Mouse (Mus musculus) liver, embryonic 15.5 days (tissue): ENCODE measurements around the gene Cluap1. TPM values are rescaled to one million over a fixed set of nuclear protein-coding genes. Genes with fewer than 3 reads are reported as not detected.

Experiments used
- ATAC-seq: fragments of 200-750 bp; cut with Nextera tagmentation; 2 replicates; pipeline ENCODE4 v1.8.0; 2017; ENCODE audit warnings: moderate number of reproducible peaks, mild to moderate bottlenecking, moderate library complexity; ENCODE audit not compliant: insufficient read depth
- H3K27ac ChIP-seq: fragments of 300-500 bp; sonication (generic); replicated peaks from 2 replicates; pipeline ENCODE4 v1.5.1; 2015; ENCODE audit warnings: mild to moderate bottlenecking, inconsistent platforms
- H3K27me3 ChIP-seq: fragments of 300-500 bp; sonication (generic); 2 replicates; pipeline ENCODE4 v1.6.1; 2015; ENCODE audit warnings: mild to moderate bottlenecking, inconsistent platforms
- H3K36me3 ChIP-seq: fragments of 300-500 bp; sonication (generic); replicated peaks from 2 replicates; pipeline ENCODE4 v1.6.1; 2015; ENCODE audit warnings: moderate library complexity, mild to moderate bottlenecking, inconsistent platforms
- H3K4me1 ChIP-seq: fragments of 300-500 bp; sonication (generic); replicated peaks from 2 replicates; pipeline ENCODE4 v1.6.1; 2015; ENCODE audit warnings: inconsistent platforms
- H3K4me2 ChIP-seq: fragments of 300-500 bp; sonication (generic); 2 replicates; pipeline ENCODE4 v1.6.1; 2015; ENCODE audit warnings: moderate library complexity, mild to moderate bottlenecking, inconsistent platforms
- H3K4me3 ChIP-seq: fragments of 300-500 bp; sonication (generic); replicated peaks from 2 replicates; pipeline ENCODE4 v1.5.1; 2015; ENCODE audit warnings: mild to moderate bottlenecking, inconsistent platforms
- H3K9ac ChIP-seq: fragments of 300-500 bp; sonication (generic); 2 replicates; pipeline ENCODE4 v1.6.1; 2015; ENCODE audit warnings: moderate library complexity, mild to moderate bottlenecking, inconsistent platforms
- H3K9me3 ChIP-seq: fragments of 300-500 bp; sonication (generic); replicated peaks from 2 replicates; pipeline ENCODE4 v1.6.1; 2016; ENCODE audit warnings: inconsistent platforms
- whole genome bisulfite sequencing: fragments of 180-500 bp; shearing (Covaris S2); methylation state at CpG from one replicate; pipeline ENCODE4 v1.1.7; 2015; ENCODE audit warnings: mixed read lengths; ENCODE audit not compliant: insufficient replicate concordance; 5-methylcytosine and 5-hydroxymethylcytosine counted together
- polyA plus RNA-seq: library from polyadenylated mRNA; unstranded; fragments of >200 nt; fragmentation: Nextera tagmentation; extraction: Ambion mirVana; gene quantifications from 2 replicates; pipeline ENCODE4 v1.2.1, GENCODE M21; 2015

The Cluap1 gene
- polyA plus RNA-seq, 1 experiment from 2014 or later, result 6.4 TPM

- no peaks in the 10 kb centered on the region for H3K9me3 ChIP-seq
- ATAC-seq, result peak; percentile 60
- WGBS, result 18% methylated on average over 9 of the region's 9 CpGs
- H3K4me1 ChIP-seq, result peaks cover 22% of the 10 kb centered on the region
- no peaks in the 10 kb centered on the region for H3K27me3 ChIP-seq
- peak overlapping the region; percentile 21 for H3K4me2 ChIP-seq
- peak overlapping the region; percentile 2; the same call in 1 of the 2 replicates for H3K4me3 ChIP-seq
- H3K36me3 ChIP-seq, result peaks cover 38% of the 10 kb centered on the region
- H3K27ac ChIP-seq, result peak overlapping the region; percentile 35
- no peak overlapping the region for H3K9ac ChIP-seq
Measured at GRCm38 (mm10) chr16:3895173-3895792, 13.3 kb upstream of the Cluap1 start.

GRCm38 (mm10) chr16:3896046-3896445 lies 12.6 kb upstream of the Cluap1 start:
- Histone ChIP-seq H3K4me3 (no peak overlapping the region), H3K27me3 (no peaks in the 10 kb centered on the region), H3K27ac (no peak overlapping the region), H3K4me2 (no peak overlapping the region), H3K9ac (no peak overlapping the region), H3K9me3 (no peaks in the 10 kb centered on the region), H3K36me3 (peaks cover 46% of the 10 kb centered on the region), H3K4me1 (peaks cover 22% of the 10 kb centered on the region)
- 70% methylated on average over 6 of the region's 6 CpGs for WGBS
- no peak for ATAC-seq

DNA sequence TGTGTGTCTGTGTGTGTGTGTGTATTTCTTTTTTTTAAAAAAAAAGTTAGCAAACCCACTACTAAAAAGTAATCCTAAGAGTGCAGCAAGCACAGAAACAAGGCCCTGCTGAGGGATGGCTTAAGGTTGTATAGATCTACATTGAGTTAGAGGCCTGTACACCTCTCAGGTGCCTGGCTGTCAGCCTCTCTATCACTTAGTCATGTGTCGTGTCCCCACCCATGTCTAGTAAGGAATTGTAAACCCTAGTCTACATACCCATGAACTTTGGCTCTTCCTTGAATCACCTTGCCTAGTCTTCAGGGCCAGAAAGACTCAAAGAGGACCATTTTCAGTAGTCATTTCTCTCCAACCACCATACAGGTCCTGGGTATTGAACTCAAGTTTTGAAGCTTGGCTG lies 12.0 kb upstream of the Cluap1 start:
- peaks cover 51% of the 10 kb centered on the region for H3K36me3 ChIP-seq

GRCm38 (mm10) chr16:3907471-3907870 lies 1.1 kb upstream of the Cluap1 start:
- ATAC-seq, result no peak
- H3K4me1 ChIP-seq, result peaks cover 24% of the 10 kb centered on the region
- 63% methylated on average over 2 of the region's 2 CpGs for WGBS

More for the DNA sequence above, 12.0 kb upstream of the Cluap1 start:
- Histone ChIP-seq H3K9ac (no peak overlapping the region), H3K27me3 (no peaks in the 10 kb centered on the region), H3K9me3 (no peaks in the 10 kb centered on the region), H3K27ac (no peak overlapping the region), H3K4me1 (peaks cover 22% of the 10 kb centered on the region), H3K4me3 (no peak overlapping the region), H3K4me2 (no peak overlapping the region)
- 74% methylated on average over 1 of the region's 1 CpGs for WGBS
- no peak for ATAC-seq

GRCm38 (mm10) chr16:3909118-3909517 lies 517 bp downstream of the Cluap1 start:
- ATAC-seq, result no peak
- 1% methylated on average over 20 of the region's 20 CpGs for WGBS

More at GRCm38 (mm10) chr16:3907471-3907870, 1.1 kb upstream of the Cluap1 start:
- H3K36me3 ChIP-seq, result peaks cover 44% of the 10 kb centered on the region
- no peak overlapping the region for H3K27ac ChIP-seq
- no peak overlapping the region for H3K4me2 ChIP-seq
- no peaks in the 10 kb centered on the region for H3K27me3 ChIP-seq
- H3K4me3 ChIP-seq, result no peak overlapping the region
- no peak overlapping the region for H3K9ac ChIP-seq
- no peaks in the 10 kb centered on the region for H3K9me3 ChIP-seq

GRCm38 (mm10) chr16:3920756-3921155 lies 12.2 kb downstream of the Cluap1 start:
- H3K4me1 ChIP-seq, result no peaks in the 10 kb centered on the region
- H3K36me3 ChIP-seq, result peaks cover 29% of the 10 kb centered on the region
- H3K4me3 ChIP-seq, result no peak overlapping the region
- ATAC-seq, result no peak
- no peak overlapping the region for H3K27ac ChIP-seq
- H3K9me3 ChIP-seq, result no peaks in the 10 kb centered on the region
- 75% methylated on average over 2 of the region's 2 CpGs for WGBS
- no peaks in the 10 kb centered on the region for H3K27me3 ChIP-seq
- no peak overlapping the region for H3K4me2 ChIP-seq
- no peak overlapping the region for H3K9ac ChIP-seq

More at GRCm38 (mm10) chr16:3909118-3909517, 517 bp downstream of the Cluap1 start:
- peak overlapping the region; percentile 79 for H3K9ac ChIP-seq
- H3K9me3 ChIP-seq, result no peaks in the 10 kb centered on the region
- peaks cover 42% of the 10 kb centered on the region for H3K36me3 ChIP-seq
- H3K4me1 ChIP-seq, result peaks cover 24% of the 10 kb centered on the region
- H3K4me3 ChIP-seq, result peak overlapping the region; percentile 73
- no peaks in the 10 kb centered on the region for H3K27me3 ChIP-seq
- peak overlapping the region; percentile 71 for H3K27ac ChIP-seq
- peak overlapping the region; percentile 95 for H3K4me2 ChIP-seq

- Histone ChIP-seq H3K27ac (no peak overlapping the region), H3K36me3 (peaks cover 39% of the 10 kb centered on the region), H3K9ac (no peak overlapping the region), H3K27me3 (no peaks in the 10 kb centered on the region), H3K4me2 (no peak overlapping the region), H3K9me3 (no peaks in the 10 kb centered on the region), H3K4me3 (no peak overlapping the region), H3K4me1 (no peaks in the 10 kb centered on the region)
- WGBS, result 63% methylated on average over 3 of the region's 3 CpGs
- ATAC-seq, result peak; percentile 40
Measured at GRCm38 (mm10) chr16:3923515-3923914, 14.9 kb downstream of the Cluap1 start.

- Histone ChIP-seq H3K4me1 (no peaks in the 10 kb centered on the region), H3K36me3 (peaks cover 39% of the 10 kb centered on the region), H3K4me2 (no peak overlapping the region), H3K4me3 (no peak overlapping the region), H3K9me3 (no peaks in the 10 kb centered on the region), H3K9ac (no peak overlapping the region), H3K27ac (no peak overlapping the region), H3K27me3 (no peaks in the 10 kb centered on the region)
- 67% methylated on average over 4 of the region's 4 CpGs for WGBS
- no peak for ATAC-seq
Measured at GRCm38 (mm10) chr16:3923966-3924365, 15.4 kb downstream of the Cluap1 start.

GRCm38 (mm10) chr16:3928582-3928981 lies 20.0 kb downstream of the Cluap1 start:
- Histone ChIP-seq H3K4me1 (no peaks in the 10 kb centered on the region), H3K9ac (no peak overlapping the region), H3K27ac (no peak overlapping the region), H3K27me3 (no peaks in the 10 kb centered on the region), H3K36me3 (peaks cover 41% of the 10 kb centered on the region), H3K4me2 (no peak overlapping the region), H3K4me3 (no peak overlapping the region), H3K9me3 (no peaks in the 10 kb centered on the region)
- WGBS, result 27% methylated on average over 1 of the region's 1 CpGs
- ATAC-seq, result no peak

DNA sequence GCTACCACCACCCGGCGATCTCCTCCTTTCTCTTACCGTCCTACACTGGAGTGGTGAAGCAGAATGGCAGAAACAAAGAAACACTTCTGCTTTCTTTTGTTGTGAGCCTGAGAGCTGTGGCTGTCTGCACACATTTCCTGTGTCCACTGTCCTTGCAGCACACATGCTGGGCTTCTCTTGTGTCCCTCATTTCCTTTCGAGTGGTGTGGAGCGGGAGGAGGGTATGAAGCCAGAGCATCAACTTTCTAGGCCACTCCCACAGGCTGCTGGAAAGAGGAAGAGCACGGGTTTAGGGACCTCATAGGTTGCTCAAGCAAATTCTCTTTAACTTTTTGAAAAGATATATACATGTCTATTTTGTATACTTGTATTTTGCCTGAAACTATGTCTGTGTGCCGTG lies 20.6 kb downstream of the Cluap1 start:
- Histone ChIP-seq H3K27ac (no peak overlapping the region), H3K4me2 (no peak overlapping the region), H3K36me3 (peaks cover 36% of the 10 kb centered on the region), H3K4me1 (0 out of 2 replicates have a peak, but pooled peaks cover 4% of the 10 kb centered on the region), H3K9me3 (no peaks in the 10 kb centered on the region), H3K27me3 (no peaks in the 10 kb centered on the region), H3K9ac (no peak overlapping the region), H3K4me3 (no peak overlapping the region)
- no peak for ATAC-seq
- WGBS, result 53% methylated on average over 7 of the region's 7 CpGs

- 0 out of 2 replicates have a peak, but pooled peaks cover 4% of the 10 kb centered on the region for H3K4me1 ChIP-seq
- peaks cover 32% of the 10 kb centered on the region for H3K36me3 ChIP-seq
- 79% methylated on average over 6 of the region's 6 CpGs for WGBS
- no peak overlapping the region for H3K4me3 ChIP-seq
- no peak overlapping the region for H3K27ac ChIP-seq
- no peak overlapping the region for H3K9ac ChIP-seq
- H3K9me3 ChIP-seq, result no peaks in the 10 kb centered on the region
- ATAC-seq, result no peak
- H3K27me3 ChIP-seq, result no peaks in the 10 kb centered on the region
- H3K4me2 ChIP-seq, result no peak overlapping the region
Measured at GRCm38 (mm10) chr16:3933536-3933935, 24.9 kb downstream of the Cluap1 start.

- Histone ChIP-seq H3K27ac (no peak overlapping the region), H3K9ac (no peak overlapping the region), H3K27me3 (no peaks in the 10 kb centered on the region), H3K4me2 (no peak overlapping the region), H3K9me3 (no peaks in the 10 kb centered on the region), H3K4me3 (no peak overlapping the region), H3K36me3 (peaks cover 34% of the 10 kb centered on the region), H3K4me1 (0 out of 2 replicates have a peak, but pooled peaks cover 4% of the 10 kb centered on the region)
- ATAC-seq, result no peak
- WGBS, result 50% methylated on average over 1 of the region's 1 CpGs
Measured at GRCm38 (mm10) chr16:3934091-3934490, 25.5 kb downstream of the Cluap1 start.
